11 mouse cellular contexts compared by ENCODE assay signal in genomic region chr8:13154099-13154498, GRCm38 (mm10).
"Had no signal": no experiment of that assay in that cellular context is flagged by ENCODE, and none has a peak within 500 bp of the region (broad histone marks: within the 10 kb centered on the region; RNA-seq: fewer than 3 reads in every experiment).

No protein-coding gene starts in this region.

- H3K9me3 ChIP-seq: limb, embryonic 13.5 days; megakaryocyte, embryonic 14.5 days; midbrain, embryonic 12.5 days had no signal

- H3K27ac ChIP-seq: kidney, postnatal 0 days; limb, embryonic 13.5 days; liver, embryonic 14.5 days; midbrain, embryonic 12.5 days had no signal

- H3K9ac ChIP-seq: limb, embryonic 13.5 days; liver, embryonic 14.5 days; midbrain, embryonic 12.5 days had no signal

- H3K4me3 ChIP-seq: limb, embryonic 13.5 days; megakaryocyte, embryonic 14.5 days; midbrain, embryonic 12.5 days had no signal

- H3K4me2 ChIP-seq: limb, embryonic 13.5 days; midbrain, embryonic 12.5 days had no signal

- DNase-seq: kidney, adult 8-10 months; kidney, postnatal 4 days; left cerebral cortex, postnatal 4 days; lung, adult 18-20 months; right cerebral cortex, postnatal 25 days; thymus, postnatal 36 days had no signal

- H3K27me3 ChIP-seq: limb, embryonic 13.5 days; megakaryocyte, embryonic 14.5 days; midbrain, embryonic 12.5 days had no signal
